ENCODE assay signal across 8 mouse cellular contexts in the genomic region with DNA sequence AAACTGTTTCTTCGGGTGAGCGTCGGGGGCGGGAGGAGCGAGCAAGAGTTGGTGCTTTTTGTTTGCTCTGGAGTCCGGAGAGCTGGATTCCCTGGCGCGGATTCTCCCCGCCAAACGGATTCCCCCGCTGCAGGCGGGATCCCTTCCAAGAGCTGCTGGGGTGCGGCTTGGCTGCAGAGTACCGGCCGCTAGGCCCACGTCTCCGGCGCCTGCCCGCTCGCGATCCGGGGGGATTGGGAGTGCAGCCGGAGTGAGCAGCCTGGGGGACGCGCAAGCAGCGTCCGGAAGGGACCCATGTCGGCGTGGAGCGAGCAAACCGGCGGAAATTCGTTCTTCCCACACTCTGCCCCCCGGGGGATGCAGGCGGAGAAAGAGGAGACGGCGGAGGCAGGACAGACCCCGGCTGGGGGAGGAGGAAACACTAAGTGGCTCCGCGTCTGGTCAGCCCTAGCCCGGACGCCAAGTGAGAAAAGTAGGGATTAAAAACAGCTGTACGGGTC. TPM values are rescaled to one million over a fixed set of nuclear protein-coding genes. Genes with fewer than 3 reads are reported as not detected.
A peak's percentile ranks its signal among the peaks of the same experiment; 100 is the strongest.
DNase-seq lines count a peak whose midpoint lies in the region; ATAC-seq and TF ChIP-seq lines count a peak whose summit lies in the region.

TSS of gene Tril (minus strand) at position 345 of the 500 bp plus-strand sequence.

- peak; percentile 32; the same call in 1 of the 2 replicates for ATAC-seq in frontal cortex, adult (ENCODE audit: low TSS enrichment)
- no peak for ATAC-seq in monocyte, adult 5-6 weeks (replicated peaks; ENCODE audit: insufficient number of reproducible peaks, low FRiP score, low TSS enrichment, poor library complexity, severe bottlenecking)

- TF ChIP-seq POLR2A in lung, adult 2 months (IDR thresholded peaks at IDR 0.05; ENCODE audit: borderline replicate concordance, extremely low read depth, low read depth, low read length), result no peak; the same call in 1 of the 2 replicates

- DNase-seq in NIH3T3 (ENCODE audit: low read depth), result peak; percentile 78
- peak; percentile 31 for DNase-seq in cerebellum, adult 8-10 months
- DNase-seq in heart, postnatal 25 days (ENCODE audit: low spot score), result peak; percentile 78
- DNase-seq in layer of hippocampus, adult 2 months (ENCODE audit: low spot score in 2 of 2), result peak; percentile 59 to 68
- DNase-seq in lung, adult 2 months, result peak; percentile 76
- DNase-seq in retina, postnatal 1 day, result peak; percentile 88

- H3K4me1 ChIP-seq in lung, adult 2 months (ENCODE audit: control insufficient read depth, insufficient read depth, low read length), result peaks cover 19% of the 10 kb centered on the region

- 1% methylated on average over 43 of the region's 43 CpGs for WGBS in lung, adult 2 months

- peak within 1 kb of the TSS; percentile 91 for H3K27ac ChIP-seq in layer of hippocampus, adult 2 months

- intact Hi-C loops in heart, postnatal 25 days (cut with DNase I), result loop anchor here (2.0 to 5.0 kb wide), 3 partner anchors 37 to 60 kb away; no protein-coding TSS in a partner anchor

- peak within 1 kb of the TSS; percentile 68 for H3K4me3 ChIP-seq in layer of hippocampus, adult 2 months
- peak within 1 kb of the TSS; percentile 69 for H3K4me3 ChIP-seq in lung, adult 2 months (replicated peaks; ENCODE audit: extremely low read depth, low read depth, low read length)

- TF ChIP-seq CTCF in layer of hippocampus, adult 2 months (conservative IDR thresholded peaks at IDR 0.05), result no peak
- TF ChIP-seq CTCF in lung, adult 2 months (IDR thresholded peaks at IDR 0.05; ENCODE audit: insufficient read depth, low read length), result no peak

RNA-seq across cellular contexts. Expression of gene Tril, which starts in this region (rescaled TPM):
- 1 to 10 TPM; 4.7 to 5.5 TPM for total RNA-seq in heart, postnatal 25 days (2021)
- 10 to 100 TPM; 32.2 to 35.7 TPM for total RNA-seq in layer of hippocampus, adult 2 months (2021)
- 27.0 and 28.6 TPM in 2 replicates for polyA plus RNA-seq in lung, adult 2 months (2012; rRNA removed)
- total RNA-seq in monocyte, adult 5-6 weeks (2017), result not detected in 3 replicates

Comparison
In these comparisons a context has a peak if more than half of its experiments do, and no peak if none do; other contexts are left out.
1. RNA of gene Tril (total RNA-seq): 32.2 to 35.7 TPM in layer of hippocampus, adult 2 months; 4.7 to 5.5 TPM in heart, postnatal 25 days and not detected in monocyte, adult 5-6 weeks; every median in the first group is over 4 times any median in the second.
2. DNase-seq: peak in every context shown above with its lines; median percentile 88 in retina, postnatal 1 day; 78 in NIH3T3; 78 in heart, postnatal 25 days; 76 in lung, adult 2 months; 64 in layer of hippocampus, adult 2 months; 31 in cerebellum, adult 8-10 months.